Mouse (Mus musculus): ENCODE measurements around the gene Tacc2.

GRCm38 (mm10) chr7:130654562-130654961 lies 77.3 kb downstream of the Tacc2 start:
- TF ChIP-seq CTCF (IDR thresholded peaks at IDR 0.05): 0 out of 2 replicates have a peak, but pooled peaks have one; percentile 5
- no peak for TF ChIP-seq EP300 (IDR thresholded peaks at IDR 0.05)
